Mouse (Mus musculus): Measurements from ENCODE around the gene Dupd1. TPM values are rescaled to one million over a fixed set of nuclear protein-coding genes. Genes with fewer than 3 reads are reported as not detected.

Gene Dupd1
- polyA plus RNA-seq, 1 experiment, result not detected

DNA sequence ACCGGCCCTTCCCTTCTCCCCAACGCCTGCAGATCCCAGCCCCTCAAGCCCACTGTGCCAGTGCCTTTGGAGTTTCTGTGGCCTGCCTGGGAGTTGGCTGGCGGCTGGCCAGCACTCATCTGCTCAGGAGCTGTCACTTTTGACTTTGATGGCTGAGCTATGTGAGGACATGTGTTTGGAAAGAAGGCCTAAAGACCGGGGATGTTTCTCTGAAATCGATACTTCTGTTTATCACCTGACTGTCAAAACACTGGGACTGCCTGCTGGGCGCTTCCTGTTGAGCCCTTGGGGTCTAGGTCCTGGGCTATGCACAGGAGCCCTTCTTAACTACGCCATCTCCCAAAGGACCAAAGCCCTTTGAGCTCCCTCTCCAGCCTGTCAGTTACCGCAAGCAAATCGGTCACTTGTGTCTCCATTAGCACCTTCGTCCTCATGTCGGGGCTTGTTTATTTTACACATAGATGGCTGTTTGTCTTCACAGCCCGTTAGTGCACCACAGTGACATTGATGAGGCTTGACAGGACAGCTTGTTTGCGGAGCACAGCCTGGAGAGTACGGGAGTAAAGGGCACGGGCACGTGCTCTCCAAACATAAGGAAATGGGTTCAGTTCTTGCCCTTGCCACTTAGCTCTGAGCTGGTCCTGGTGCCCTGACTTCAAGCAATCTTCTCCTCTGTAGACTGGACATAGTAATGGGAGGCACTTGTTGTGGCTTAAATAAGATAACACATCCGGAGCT lies 5.4 kb upstream of the Dupd1 start:
- Histone ChIP-seq H3K36me3 (ENCODE audit: control insufficient read depth, insufficient read depth, low read length, poor library complexity, severe bottlenecking) (no peaks in the 10 kb centered on the region), H3K9ac (ENCODE audit: low read depth, poor library complexity, severe bottlenecking) (no peak overlapping the region), H3K4me1 (ENCODE audit: control insufficient read depth, insufficient read depth, low read length) (no peaks in the 10 kb centered on the region), H3K27me3 (ENCODE audit: control insufficient read depth, insufficient read depth, low read length, poor library complexity, severe bottlenecking) (no peaks in the 10 kb centered on the region), H3K4me3 (ENCODE audit: low read depth, low read length) (no peak overlapping the region), H3K9me3 (replicated peaks; ENCODE audit: control insufficient read depth, insufficient read depth, low read length, poor library complexity, severe bottlenecking) (no peaks in the 10 kb centered on the region), H3K27ac (ENCODE audit: insufficient read depth, low read length) (no peak overlapping the region)
- TF ChIP-seq CTCF (IDR thresholded peaks at IDR 0.05; ENCODE audit: low read depth, low read length) (no peak), POLR2A (IDR thresholded peaks at IDR 0.05; ENCODE audit: insufficient read depth, low read length) (no peak), EP300 (IDR thresholded peaks at IDR 0.05; ENCODE audit: insufficient read depth, low read depth, low read length) (no peak)

DNA sequence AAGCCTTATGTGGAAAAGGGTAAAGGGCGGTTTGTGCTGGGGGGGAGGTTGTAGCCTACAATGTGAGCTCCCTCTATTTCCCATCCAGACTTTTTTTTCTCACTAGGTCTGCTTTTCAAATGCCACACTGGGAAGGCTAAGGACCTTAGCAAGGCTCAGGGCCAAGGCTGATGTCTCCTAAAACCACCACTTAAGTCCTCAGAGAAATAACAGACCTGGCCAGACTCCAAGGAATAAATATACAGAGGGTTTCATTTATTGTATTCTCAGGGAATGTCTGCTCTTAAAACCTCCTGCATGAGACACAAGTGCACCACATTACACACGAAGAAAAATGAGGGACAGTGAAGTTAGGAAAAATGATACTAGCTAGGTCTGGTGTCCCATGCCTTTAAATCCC lies 3.1 kb downstream of the Dupd1 start:
- no peak overlapping the region for H3K27ac ChIP-seq (ENCODE audit: insufficient read depth, low read length)
- no peaks in the 10 kb centered on the region for H3K27me3 ChIP-seq (ENCODE audit: control insufficient read depth, insufficient read depth, low read length, poor library complexity, severe bottlenecking)
- no peak overlapping the region for H3K4me3 ChIP-seq (ENCODE audit: low read depth, low read length)
- no peaks in the 10 kb centered on the region for H3K4me1 ChIP-seq (ENCODE audit: control insufficient read depth, insufficient read depth, low read length)
- no peak overlapping the region for H3K9ac ChIP-seq (ENCODE audit: low read depth, poor library complexity, severe bottlenecking)
- no peaks in the 10 kb centered on the region for H3K36me3 ChIP-seq (ENCODE audit: control insufficient read depth, insufficient read depth, low read length, poor library complexity, severe bottlenecking)
- no peaks in the 10 kb centered on the region for H3K9me3 ChIP-seq (replicated peaks; ENCODE audit: control insufficient read depth, insufficient read depth, low read length, poor library complexity, severe bottlenecking)
- TF ChIP-seq EP300 (IDR thresholded peaks at IDR 0.05; ENCODE audit: insufficient read depth, low read depth, low read length) (no peak), CTCF (IDR thresholded peaks at IDR 0.05; ENCODE audit: low read depth, low read length) (no peak), POLR2A (IDR thresholded peaks at IDR 0.05; ENCODE audit: insufficient read depth, low read length) (no peak)

- no peak overlapping the region for H3K27ac ChIP-seq (ENCODE audit: insufficient read depth, low read length)
- H3K27me3 ChIP-seq (ENCODE audit: control insufficient read depth, insufficient read depth, low read length, poor library complexity, severe bottlenecking), result no peaks in the 10 kb centered on the region
- H3K36me3 ChIP-seq (ENCODE audit: control insufficient read depth, insufficient read depth, low read length, poor library complexity, severe bottlenecking), result no peaks in the 10 kb centered on the region
- no peak for TF ChIP-seq POLR2A (IDR thresholded peaks at IDR 0.05; ENCODE audit: insufficient read depth, low read length)
- TF ChIP-seq EP300 (IDR thresholded peaks at IDR 0.05; ENCODE audit: insufficient read depth, low read depth, low read length), result no peak
- peak; percentile 21 for TF ChIP-seq CTCF (IDR thresholded peaks at IDR 0.05; ENCODE audit: low read depth, low read length)
- H3K9ac ChIP-seq (ENCODE audit: low read depth, poor library complexity, severe bottlenecking), result no peak overlapping the region
- no peaks in the 10 kb centered on the region for H3K9me3 ChIP-seq (replicated peaks; ENCODE audit: control insufficient read depth, insufficient read depth, low read length, poor library complexity, severe bottlenecking)
- no peaks in the 10 kb centered on the region for H3K4me1 ChIP-seq (ENCODE audit: control insufficient read depth, insufficient read depth, low read length)
- no peak overlapping the region for H3K4me3 ChIP-seq (ENCODE audit: low read depth, low read length)
Observed at GRCm38 (mm10) chr14:21709545-21709944, 4.8 kb downstream of the Dupd1 start.

DNA sequence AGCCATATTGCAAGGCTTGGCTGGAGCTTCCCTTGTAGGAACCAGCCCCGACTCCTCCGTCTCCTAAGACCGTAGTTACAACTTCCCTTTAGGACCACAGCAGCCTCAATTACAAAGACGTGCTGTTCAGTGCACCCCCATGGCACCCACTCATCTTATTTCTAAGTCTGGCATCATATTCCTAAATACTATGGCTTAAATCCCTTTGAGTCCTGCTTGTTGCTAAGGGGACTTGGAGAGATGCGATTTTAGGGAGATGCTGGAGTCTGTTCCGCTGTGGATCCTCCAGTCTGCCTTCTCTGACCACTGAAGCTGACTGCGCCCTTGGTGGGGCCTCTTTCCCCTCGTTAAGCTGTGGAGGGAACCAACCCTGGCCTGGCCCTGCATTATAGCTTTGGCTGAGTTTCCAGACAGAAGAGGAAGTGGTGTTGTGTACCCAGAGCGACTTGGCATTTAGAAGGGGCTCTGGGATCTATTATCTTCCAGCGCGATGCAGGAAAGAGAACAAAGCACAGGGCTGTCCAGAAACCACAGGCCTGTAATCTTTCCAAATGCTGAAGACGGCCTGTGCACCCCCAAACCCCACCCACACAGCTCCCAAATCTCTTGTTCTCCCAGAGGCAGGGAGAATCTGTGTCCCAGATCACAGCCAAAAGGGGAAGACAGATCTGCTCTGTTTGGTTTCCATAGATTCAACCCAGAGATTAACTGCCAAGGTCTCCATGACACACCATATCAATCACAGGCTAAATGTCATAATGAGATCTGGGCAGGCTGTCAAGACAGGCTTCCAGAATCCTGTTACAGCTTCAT lies 7.4 kb downstream of the Dupd1 start:
- no peaks in the 10 kb centered on the region for H3K9me3 ChIP-seq (replicated peaks; ENCODE audit: control insufficient read depth, insufficient read depth, low read length, poor library complexity, severe bottlenecking)
- no peak overlapping the region for H3K4me3 ChIP-seq (ENCODE audit: low read depth, low read length)
- H3K27me3 ChIP-seq (ENCODE audit: control insufficient read depth, insufficient read depth, low read length, poor library complexity, severe bottlenecking), result no peaks in the 10 kb centered on the region
- no peak overlapping the region for H3K9ac ChIP-seq (ENCODE audit: low read depth, poor library complexity, severe bottlenecking)
- no peaks in the 10 kb centered on the region for H3K4me1 ChIP-seq (ENCODE audit: control insufficient read depth, insufficient read depth, low read length)
- H3K27ac ChIP-seq (ENCODE audit: insufficient read depth, low read length), result no peak overlapping the region
- TF ChIP-seq CTCF (IDR thresholded peaks at IDR 0.05; ENCODE audit: low read depth, low read length) (no peak), POLR2A (IDR thresholded peaks at IDR 0.05; ENCODE audit: insufficient read depth, low read length) (no peak), EP300 (IDR thresholded peaks at IDR 0.05; ENCODE audit: insufficient read depth, low read depth, low read length) (no peak)
- no peaks in the 10 kb centered on the region for H3K36me3 ChIP-seq (ENCODE audit: control insufficient read depth, insufficient read depth, low read length, poor library complexity, severe bottlenecking)

- Histone ChIP-seq H3K27ac (ENCODE audit: insufficient read depth, low read length) (no peak overlapping the region), H3K9me3 (replicated peaks; ENCODE audit: control insufficient read depth, insufficient read depth, low read length, poor library complexity, severe bottlenecking) (no peaks in the 10 kb centered on the region), H3K9ac (ENCODE audit: low read depth, poor library complexity, severe bottlenecking) (no peak overlapping the region), H3K4me1 (ENCODE audit: control insufficient read depth, insufficient read depth, low read length) (no peaks in the 10 kb centered on the region), H3K36me3 (ENCODE audit: control insufficient read depth, insufficient read depth, low read length, poor library complexity, severe bottlenecking) (no peaks in the 10 kb centered on the region), H3K27me3 (ENCODE audit: control insufficient read depth, insufficient read depth, low read length, poor library complexity, severe bottlenecking) (no peaks in the 10 kb centered on the region), H3K4me3 (ENCODE audit: low read depth, low read length) (no peak overlapping the region)
- TF ChIP-seq CTCF (IDR thresholded peaks at IDR 0.05; ENCODE audit: low read depth, low read length) (no peak), EP300 (IDR thresholded peaks at IDR 0.05; ENCODE audit: insufficient read depth, low read depth, low read length) (no peak), POLR2A (IDR thresholded peaks at IDR 0.05; ENCODE audit: insufficient read depth, low read length) (no peak)
Observed at GRCm38 (mm10) chr14:21705462-21705861, 8.9 kb downstream of the Dupd1 start.

GRCm38 (mm10) chr14:21703255-21703654 lies 11.1 kb downstream of the Dupd1 start:
- Histone ChIP-seq H3K4me3 (ENCODE audit: low read depth, low read length) (no peak overlapping the region), H3K27ac (ENCODE audit: insufficient read depth, low read length) (no peak overlapping the region), H3K36me3 (ENCODE audit: control insufficient read depth, insufficient read depth, low read length, poor library complexity, severe bottlenecking) (no peaks in the 10 kb centered on the region), H3K9ac (ENCODE audit: low read depth, poor library complexity, severe bottlenecking) (no peak overlapping the region), H3K4me1 (ENCODE audit: control insufficient read depth, insufficient read depth, low read length) (no peaks in the 10 kb centered on the region), H3K27me3 (ENCODE audit: control insufficient read depth, insufficient read depth, low read length, poor library complexity, severe bottlenecking) (no peaks in the 10 kb centered on the region), H3K9me3 (replicated peaks; ENCODE audit: control insufficient read depth, insufficient read depth, low read length, poor library complexity, severe bottlenecking) (no peaks in the 10 kb centered on the region)
- TF ChIP-seq EP300 (IDR thresholded peaks at IDR 0.05; ENCODE audit: insufficient read depth, low read depth, low read length) (no peak), CTCF (IDR thresholded peaks at IDR 0.05; ENCODE audit: low read depth, low read length) (no peak), POLR2A (IDR thresholded peaks at IDR 0.05; ENCODE audit: insufficient read depth, low read length) (no peak)

All from ES-Bruce4 (cell line).